In genomic region chr5:66068068-66068920, GRCm38 (mm10) we compare ENCODE assay signal across 18 mouse cellular contexts.
A peak's percentile ranks its signal among the peaks of the same experiment; 100 is the strongest.
DNase-seq lines count a peak whose midpoint lies in the region; ATAC-seq and TF ChIP-seq lines count a peak whose summit lies in the region.
"Had no signal": no experiment of that assay in that cellular context is flagged by ENCODE, and none has a peak within 500 bp of the region (broad histone marks: within the 10 kb centered on the region; RNA-seq: fewer than 3 reads in every experiment).

No protein-coding gene starts in this region.

- no peak overlapping the region for H3K4me2 ChIP-seq in kidney, postnatal 0 days (ENCODE audit: low read length)
- no peak overlapping the region for H3K4me2 ChIP-seq in hindbrain, embryonic 11.5 days (replicated peaks; ENCODE audit: low read depth, low read length)

- no peaks in the 10 kb centered on the region for H3K9me3 ChIP-seq in kidney, postnatal 0 days (replicated peaks; ENCODE audit: low read length)
- H3K9me3 ChIP-seq in hindbrain, embryonic 11.5 days (ENCODE audit: control insufficient read depth, low read length): no peaks in the 10 kb centered on the region
- H3K9me3 ChIP-seq: forebrain, embryonic 15.5 days; liver, embryonic 15.5 days; midbrain, embryonic 15.5 days had no signal

- ATAC-seq in kidney, postnatal 0 days (replicated peaks; ENCODE audit: low FRiP score, low read depth): no peak
- no peak for ATAC-seq in hindbrain, embryonic 11.5 days (ENCODE audit: low FRiP score)
- ATAC-seq: inflammation-experienced regulatory T-cells, adult 6 months; midbrain, embryonic 15.5 days had no signal

- no peak for TF ChIP-seq POLR2A in thymus, adult 2 months (IDR thresholded peaks at IDR 0.05; ENCODE audit: control insufficient read depth, extremely low read depth, insufficient read depth, low read length, poor library complexity)

- H3K27ac ChIP-seq in kidney, postnatal 0 days: no peak overlapping the region
- no peak overlapping the region for H3K27ac ChIP-seq in thymus, adult 2 months (ENCODE audit: control insufficient read depth, insufficient read depth, low read length)
- H3K27ac ChIP-seq in brown adipose tissue, adult 24 weeks (replicated peaks; ENCODE audit: low read depth, low read length): 0 out of 2 replicates have a peak overlapping the region, but pooled peaks have one; percentile 13
- H3K27ac ChIP-seq in hindbrain, embryonic 11.5 days (ENCODE audit: low read depth, low read length): no peak overlapping the region
- H3K27ac ChIP-seq: forebrain, embryonic 15.5 days; midbrain, embryonic 15.5 days had no signal

- WGBS in kidney, postnatal 0 days: 79% methylated on average over 12 of the region's 12 CpGs
- WGBS in thymus, adult 2 months: 55% methylated on average over 12 of the region's 12 CpGs
- 81% methylated on average over 12 of the region's 12 CpGs for WGBS in hindbrain, embryonic 11.5 days

- no peak overlapping the region for H3K4me3 ChIP-seq in kidney, postnatal 0 days (replicated peaks; ENCODE audit: low read depth, low read length)
- no peak overlapping the region for H3K4me3 ChIP-seq in thymus, adult 2 months (ENCODE audit: control insufficient read depth, insufficient read depth, low read length)
- no peak overlapping the region for H3K4me3 ChIP-seq in brown adipose tissue, adult 24 weeks (ENCODE audit: insufficient read depth, low read depth, low read length)
- H3K4me3 ChIP-seq in hindbrain, embryonic 11.5 days (ENCODE audit: low read depth, low read length): no peak overlapping the region
- H3K4me3 ChIP-seq: erythroblast, embryonic 14.5 days; forebrain, embryonic 15.5 days; liver, embryonic 15.5 days had no signal

- no peak overlapping the region for H3K9ac ChIP-seq in kidney, postnatal 0 days (ENCODE audit: low read depth, low read length)
- no peak overlapping the region for H3K9ac ChIP-seq in hindbrain, embryonic 11.5 days (ENCODE audit: low read depth, low read length)
- H3K9ac ChIP-seq: forebrain, embryonic 15.5 days; liver, embryonic 15.5 days; midbrain, embryonic 15.5 days had no signal

- peaks cover 10% of the 10 kb centered on the region for H3K4me1 ChIP-seq in kidney, postnatal 0 days (replicated peaks; ENCODE audit: insufficient read depth, low read length)
- H3K4me1 ChIP-seq in thymus, adult 2 months (replicated peaks; ENCODE audit: control insufficient read depth, insufficient read depth, low read length): peaks cover 26% of the 10 kb centered on the region
- peaks cover 6% of the 10 kb centered on the region for H3K4me1 ChIP-seq in brown adipose tissue, adult 24 weeks (ENCODE audit: control insufficient read depth, insufficient read depth, insufficient read length, low read length)
- H3K4me1 ChIP-seq in hindbrain, embryonic 11.5 days (replicated peaks; ENCODE audit: control insufficient read depth, insufficient read depth, low read length): no peaks in the 10 kb centered on the region

- TF ChIP-seq CTCF in kidney, postnatal 0 days (IDR thresholded peaks at IDR 0.05; ENCODE audit: low read depth): peak; percentile 21; the same call in 1 of the 2 replicates
- TF ChIP-seq CTCF in thymus, adult 2 months (IDR thresholded peaks at IDR 0.05; ENCODE audit: borderline replicate concordance, control insufficient read depth, extremely low read depth, insufficient read depth, low read length, poor library complexity): no peak

- H3K36me3 ChIP-seq in kidney, postnatal 0 days (ENCODE audit: insufficient read depth, low read length): no peaks in the 10 kb centered on the region
- no peaks in the 10 kb centered on the region for H3K36me3 ChIP-seq in thymus, adult 2 months (ENCODE audit: control insufficient read depth, insufficient read depth, low read length)
- no peaks in the 10 kb centered on the region for H3K36me3 ChIP-seq in hindbrain, embryonic 11.5 days (ENCODE audit: control insufficient read depth, insufficient read depth, low read length)
- H3K36me3 ChIP-seq: forebrain, embryonic 15.5 days; liver, embryonic 15.5 days; midbrain, embryonic 15.5 days had no signal

- no peaks in the 10 kb centered on the region for H3K27me3 ChIP-seq in kidney, postnatal 0 days (ENCODE audit: insufficient read depth, low read length)
- no peaks in the 10 kb centered on the region for H3K27me3 ChIP-seq in thymus, adult 2 months (ENCODE audit: control insufficient read depth, insufficient read depth, low read length)
- H3K27me3 ChIP-seq in hindbrain, embryonic 11.5 days (ENCODE audit: control insufficient read depth, insufficient read depth, low read length): no peaks in the 10 kb centered on the region
- H3K27me3 ChIP-seq: forebrain, embryonic 15.5 days; liver, embryonic 15.5 days; midbrain, embryonic 15.5 days had no signal

- no peak for DNase-seq in kidney, postnatal 0 days (ENCODE audit: low spot score)
- no peak for DNase-seq in kidney, postnatal 36 days
- DNase-seq in thymus, adult 2 months: peak; percentile 31
- DNase-seq in thymus, postnatal 4 days: no peak
- peak; percentile 35 for DNase-seq in thymus, postnatal 25 days
- DNase-seq in hindbrain, embryonic 11.5 days (ENCODE audit: low spot score): no peak
- DNase-seq in retina, embryonic 14.5 days (ENCODE audit: low spot score): no peak
- DNase-seq: adrenal gland, postnatal 10 days; cerebellum, adult 8-10 months; heart, postnatal 4 days; kidney, postnatal 14 days; lung, postnatal 4 days had no signal

Comparison
In these comparisons a context has a peak if more than half of its experiments do, and no peak if none do; other contexts are left out.
1. DNase-seq: peak in thymus, adult 2 months (single experiment) and thymus, postnatal 25 days (single experiment); none in kidney, postnatal 0 days (single experiment), kidney, postnatal 36 days (0 of 2), thymus, postnatal 4 days (single experiment), hindbrain, embryonic 11.5 days (single experiment) and retina, embryonic 14.5 days (single experiment).